Mouse (Mus musculus): ENCODE data around the gene Celf2.
A peak's percentile ranks its signal among the peaks of the same experiment; 100 is the strongest.
"Not testable (repeated sequence)": the region's sequence is repeated elsewhere in the genome, so short reads cannot be mapped to it uniquely, and the experiment has no call there.

Celf2 gene

GRCm38 (mm10) chr2:7509463-7509862 is at the start of gene Celf2:
Gene Celf2 (minus strand): TSS chr2:7509563.
- DNase-seq (ENCODE audit: extremely low spot score, low read depth, low spot score): not testable (repeated sequence)

- no peak for DNase-seq (ENCODE audit: extremely low spot score, low read depth, low spot score)
Measured at GRCm38 (mm10) chr2:7555144-7555892, 46.0 kb upstream of the Celf2 start.

GRCm38 (mm10) chr2:7554601-7555000 is 45.2 kb upstream of the Celf2 start:
- no peak for DNase-seq (ENCODE audit: extremely low spot score, low read depth, low spot score)

GRCm38 (mm10) chr2:7552887-7553286 is 43.5 kb upstream of the Celf2 start:
- DNase-seq (ENCODE audit: extremely low spot score, low read depth, low spot score): no peak

GRCm38 (mm10) chr2:7548886-7549285 is 39.5 kb upstream of the Celf2 start:
- DNase-seq (ENCODE audit: extremely low spot score, low read depth, low spot score): no peak

GRCm38 (mm10) chr2:7534615-7535204 is 25.3 kb upstream of the Celf2 start:
- no peak for DNase-seq (ENCODE audit: extremely low spot score, low read depth, low spot score)

- no peak for DNase-seq (ENCODE audit: extremely low spot score, low read depth, low spot score)
Measured at GRCm38 (mm10) chr2:7534195-7534594, 24.8 kb upstream of the Celf2 start.

GRCm38 (mm10) chr2:7531185-7531960 is 22.0 kb upstream of the Celf2 start:
- peak; percentile 58 for DNase-seq (ENCODE audit: extremely low spot score, low read depth, low spot score)

GRCm38 (mm10) chr2:7530461-7531184 is 21.3 kb upstream of the Celf2 start:
- no peak for DNase-seq (ENCODE audit: extremely low spot score, low read depth, low spot score)

GRCm38 (mm10) chr2:7529637-7530036 is 20.3 kb upstream of the Celf2 start:
- DNase-seq (ENCODE audit: extremely low spot score, low read depth, low spot score): no peak

GRCm38 (mm10) chr2:7526696-7527095 is 17.3 kb upstream of the Celf2 start:
- no peak for DNase-seq (ENCODE audit: extremely low spot score, low read depth, low spot score)

- DNase-seq (ENCODE audit: extremely low spot score, low read depth, low spot score): no peak
Measured at GRCm38 (mm10) chr2:7519473-7519872, 10.1 kb upstream of the Celf2 start.

- no peak for DNase-seq (ENCODE audit: extremely low spot score, low read depth, low spot score)
Measured at GRCm38 (mm10) chr2:7493420-7493819, 15.9 kb downstream of the Celf2 start.

GRCm38 (mm10) chr2:7484974-7485373 is 24.4 kb downstream of the Celf2 start:
- no peak for DNase-seq (ENCODE audit: extremely low spot score, low read depth, low spot score)

- no peak for DNase-seq (ENCODE audit: extremely low spot score, low read depth, low spot score)
Measured at GRCm38 (mm10) chr2:7482062-7482461, 27.3 kb downstream of the Celf2 start.

GRCm38 (mm10) chr2:7460329-7461056 is 48.9 kb downstream of the Celf2 start:
- DNase-seq (ENCODE audit: extremely low spot score, low read depth, low spot score): no peak

GRCm38 (mm10) chr2:7438721-7439282 is 70.6 kb downstream of the Celf2 start:
- no peak for DNase-seq (ENCODE audit: extremely low spot score, low read depth, low spot score)

- no peak for DNase-seq (ENCODE audit: extremely low spot score, low read depth, low spot score)
Measured at GRCm38 (mm10) chr2:7426481-7426880, 82.9 kb downstream of the Celf2 start.

- no peak for DNase-seq (ENCODE audit: extremely low spot score, low read depth, low spot score)
Measured at GRCm38 (mm10) chr2:7400530-7400929, 108.8 kb downstream of the Celf2 start.

GRCm38 (mm10) chr2:7395935-7396334 is 113.4 kb downstream of the Celf2 start:
- DNase-seq (ENCODE audit: extremely low spot score, low read depth, low spot score): no peak
